Mouse (Mus musculus): ENCODE measurements around the gene Klhdc2. TPM values are rescaled to one million over a fixed set of nuclear protein-coding genes. Genes with fewer than 3 reads are reported as not detected.

The Klhdc2 gene
- total RNA-seq, 2 experiments from 2014 or later, result 126 to 147 TPM

GRCm38 (mm10) chr12:69304051-69304450 is 7.6 kb downstream of the Klhdc2 start:
- no peak for DNase-seq (ENCODE audit: extremely low spot score in 1 of 2, low spot score in 2 of 2)
- Histone ChIP-seq H3K27ac (no peak overlapping the region), H3K4me3 (no peak overlapping the region)
- intact Hi-C loops (cut with DNase I), result no loop called here
- no peak for TF ChIP-seq CTCF (IDR thresholded peaks at IDR 0.05)

- DNase-seq (ENCODE audit: extremely low spot score in 1 of 2, low spot score in 2 of 2), result no peak
- TF ChIP-seq CTCF (IDR thresholded peaks at IDR 0.05), result no peak
- Histone ChIP-seq H3K27ac (no peak overlapping the region), H3K4me3 (no peak overlapping the region)
- intact Hi-C loops (cut with DNase I), result no loop called here
Measured at GRCm38 (mm10) chr12:69306333-69306732, 9.9 kb downstream of the Klhdc2 start.

GRCm38 (mm10) chr12:69309659-69310058 is 13.2 kb downstream of the Klhdc2 start:
- Histone ChIP-seq H3K4me3 (no peak overlapping the region), H3K27ac (no peak overlapping the region)
- no peak for TF ChIP-seq CTCF (IDR thresholded peaks at IDR 0.05)
- intact Hi-C loops (cut with DNase I), result loop anchor here (5.0 kb wide), 1 partner anchor 38 kb away; no protein-coding TSS in a partner anchor
- no peak for DNase-seq (ENCODE audit: extremely low spot score in 1 of 2, low spot score in 2 of 2)

GRCm38 (mm10) chr12:69318431-69318830 is 21.9 kb downstream of the Klhdc2 start:
- Histone ChIP-seq H3K27ac (no peak overlapping the region), H3K4me3 (no peak overlapping the region)
- no peak for TF ChIP-seq CTCF (IDR thresholded peaks at IDR 0.05)
- DNase-seq (ENCODE audit: extremely low spot score in 1 of 2, low spot score in 2 of 2), result no peak
- intact Hi-C loops (cut with DNase I), result no loop called here

- DNase-seq (ENCODE audit: extremely low spot score in 1 of 2, low spot score in 2 of 2), result no peak
- no peak for TF ChIP-seq CTCF (IDR thresholded peaks at IDR 0.05)
- intact Hi-C loops (cut with DNase I), result no loop called here
- Histone ChIP-seq H3K27ac (no peak overlapping the region), H3K4me3 (no peak overlapping the region)
Measured at GRCm38 (mm10) chr12:69331187-69331586, 34.7 kb downstream of the Klhdc2 start.

- DNase-seq (ENCODE audit: extremely low spot score in 1 of 2, low spot score in 2 of 2), result no peak
- intact Hi-C loops (cut with DNase I), result no loop called here
- no peak overlapping the region for H3K4me3 ChIP-seq
- TF ChIP-seq CTCF (IDR thresholded peaks at IDR 0.05), result no peak
- no peak overlapping the region for H3K27ac ChIP-seq
Measured at GRCm38 (mm10) chr12:69332147-69332546, 35.7 kb downstream of the Klhdc2 start.

- TF ChIP-seq CTCF (IDR thresholded peaks at IDR 0.05), result peak; percentile 62
- Histone ChIP-seq H3K4me3 (no peak overlapping the region), H3K27ac (no peak overlapping the region)
- intact Hi-C loops (cut with DNase I), result no loop called here
- DNase-seq (ENCODE audit: extremely low spot score in 1 of 2, low spot score in 2 of 2), result no peak
Measured at GRCm38 (mm10) chr12:69333547-69333946, 37.1 kb downstream of the Klhdc2 start.

GRCm38 (mm10) chr12:69349928-69350327 is 53.4 kb downstream of the Klhdc2 start:
- no peak for TF ChIP-seq CTCF (IDR thresholded peaks at IDR 0.05)
- no peak overlapping the region for H3K4me3 ChIP-seq
- intact Hi-C loops (cut with DNase I), result loop anchor here (5.0 kb wide), 1 partner anchor 38 kb away; no protein-coding TSS in a partner anchor

GRCm38 (mm10) chr12:69351685-69352084 is 55.2 kb downstream of the Klhdc2 start:
- H3K4me3 ChIP-seq, result no peak overlapping the region
- no peak overlapping the region for H3K27ac ChIP-seq
- TF ChIP-seq CTCF (IDR thresholded peaks at IDR 0.05), result peak; percentile 22; the same call in 1 of the 2 replicates
- no peak for DNase-seq (ENCODE audit: extremely low spot score in 1 of 2, low spot score in 2 of 2)
- intact Hi-C loops (cut with DNase I), result no loop called here

More at GRCm38 (mm10) chr12:69349928-69350327, 53.4 kb downstream of the Klhdc2 start:
- DNase-seq (ENCODE audit: extremely low spot score in 1 of 2, low spot score in 2 of 2), result no peak
- no peak overlapping the region for H3K27ac ChIP-seq

- intact Hi-C loops (cut with DNase I), result no loop called here
Measured at GRCm38 (mm10) chr12:69356546-69357299, 60.2 kb downstream of the Klhdc2 start, which contains the start of gene Nemf. Gene Nemf (minus strand): TSS chr12:69357165.

GRCm38 (mm10) chr12:69357300-69357646 is 60.8 kb downstream of the Klhdc2 start:
- no peak for TF ChIP-seq CTCF (IDR thresholded peaks at IDR 0.05)
- H3K4me3 ChIP-seq, result peak overlapping the region; percentile 81
- H3K27ac ChIP-seq, result peak overlapping the region; percentile 77; the same call in 1 of the 2 replicates
- intact Hi-C loops (cut with DNase I), result no loop called here
- peak in 1 of 2 experiments; percentile 18 for DNase-seq (ENCODE audit: extremely low spot score in 1 of 2, low spot score in 2 of 2)

More at GRCm38 (mm10) chr12:69356546-69357299, 60.2 kb downstream of the Klhdc2 start, which contains the start of gene Nemf:
- peak within 1 kb of the TSS; percentile 81 for H3K4me3 ChIP-seq
- no peak for TF ChIP-seq CTCF (IDR thresholded peaks at IDR 0.05)
- DNase-seq (ENCODE audit: extremely low spot score in 1 of 2, low spot score in 2 of 2), result peak; percentile 85 to 86
- peak within 1 kb of the TSS; percentile 77 for H3K27ac ChIP-seq

Other genes with a start within 250 kb of the Klhdc2 start
- 1,000 to 10,000 TPM; 1,087 to 1,104 TPM for gene Rps29, start 137.5 kb upstream of the Klhdc2 start, total RNA-seq (2021)
- gene Lrr1, start 127.9 kb upstream of the Klhdc2 start, total RNA-seq (2021), result not detected
- 100 to 1,000 TPM; 174 to 177 TPM for gene Rpl36al, start 112.6 kb upstream of the Klhdc2 start, total RNA-seq (2021)
- 10 to 100 TPM; 27.0 to 28.9 TPM for gene Mgat2, start 112.5 kb upstream of the Klhdc2 start, total RNA-seq (2021)
- gene Gm49383, start 99.6 kb upstream of the Klhdc2 start, total RNA-seq (2021), result 1 to 10 TPM; 4.8 to 6.1 TPM
- 1 to 10 TPM; 1.7 TPM for gene Dnaaf2, start 98.3 kb upstream of the Klhdc2 start, total RNA-seq (2021)
- gene Gm49384, start 92.4 kb upstream of the Klhdc2 start, total RNA-seq (2021), result 1 to 10 TPM; 3.1 to 4.5 TPM
- gene Pole2, start 68.5 kb upstream of the Klhdc2 start, total RNA-seq (2021), result under 1 TPM; 0.40 to 0.66 TPM
- gene Klhdc1, start 55.5 kb upstream of the Klhdc2 start, total RNA-seq (2021), result 10 to 100 TPM; 20.4 to 22.5 TPM
- 10 to 100 TPM; 46.3 to 53.7 TPM for gene Nemf, start 60.5 kb downstream of the Klhdc2 start, total RNA-seq (2021)
- 10 to 100 TPM; 56.8 to 58.9 TPM for gene Arf6, start 75.5 kb downstream of the Klhdc2 start, total RNA-seq (2021)
- gene Gm9887, start 75.8 kb downstream of the Klhdc2 start, total RNA-seq (2021), result 1 to 10 TPM; 1.2 TPM